Mouse (Mus musculus): Measurements from ENCODE around the gene E2f2. TPM values are rescaled to one million over a fixed set of nuclear protein-coding genes. Genes with fewer than 3 reads are reported as not detected.

The E2f2 gene
- polyA plus RNA-seq, 1 experiment from 2014 or later = 2.1 TPM

GRCm38 (mm10) chr4:136238669-136239068 lies 66.5 kb downstream of the E2f2 start:
- Histone ChIP-seq H3K4me1 (no peaks in the 10 kb centered on the region), H3K9me3 (replicated peaks) (no peaks in the 10 kb centered on the region), H3K27me3 (replicated peaks) (peaks cover 17% of the 10 kb centered on the region), H3K4me3 (replicated peaks) (no peak overlapping the region), H3K9ac (replicated peaks) (no peak overlapping the region), H3K27ac (replicated peaks) (no peak overlapping the region), H3K36me3 (no peaks in the 10 kb centered on the region), H3K4me2 (no peak overlapping the region)
- WGBS = 27% methylated on average over 13 of the region's 13 CpGs
- no peak for ATAC-seq (ENCODE audit: low FRiP score)

DNA sequence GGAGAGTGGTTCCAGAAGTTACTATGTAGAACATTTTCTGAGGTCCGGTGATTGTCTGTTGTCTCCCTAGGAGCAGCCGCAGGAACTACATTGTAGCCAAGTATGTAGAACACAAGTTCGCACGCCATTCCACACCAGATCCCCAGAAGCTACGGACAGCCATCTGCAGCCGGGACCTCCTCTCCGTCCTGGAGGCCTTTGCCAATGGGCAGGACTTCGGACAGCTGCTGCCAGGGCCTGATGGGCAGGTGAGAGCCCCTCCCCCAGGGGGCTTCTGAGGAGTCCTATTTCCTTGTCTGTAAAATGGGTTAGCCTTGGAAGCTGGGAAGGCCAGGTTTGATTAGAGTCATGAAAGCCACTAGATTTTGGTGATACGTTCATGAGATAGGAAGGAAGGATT lies 66.9 kb downstream of the E2f2 start:
- no peak for ATAC-seq (ENCODE audit: low FRiP score)
- peaks cover 17% of the 10 kb centered on the region for H3K27me3 ChIP-seq (replicated peaks)
- H3K9ac ChIP-seq (replicated peaks) = no peak overlapping the region
- no peak overlapping the region for H3K27ac ChIP-seq (replicated peaks)
- no peak overlapping the region for H3K4me3 ChIP-seq (replicated peaks)
- whole genome bisulfite sequencing = 67% methylated on average over 9 of the region's 9 CpGs
- no peaks in the 10 kb centered on the region for H3K9me3 ChIP-seq (replicated peaks)
- H3K36me3 ChIP-seq = no peaks in the 10 kb centered on the region
- no peaks in the 10 kb centered on the region for H3K4me1 ChIP-seq
- no peak overlapping the region for H3K4me2 ChIP-seq

GRCm38 (mm10) chr4:136239622-136240021 lies 67.4 kb downstream of the E2f2 start:
- no peaks in the 10 kb centered on the region for H3K9me3 ChIP-seq (replicated peaks)
- no peak overlapping the region for H3K9ac ChIP-seq (replicated peaks)
- H3K4me1 ChIP-seq = no peaks in the 10 kb centered on the region
- H3K27me3 ChIP-seq (replicated peaks) = peaks cover 19% of the 10 kb centered on the region
- WGBS = 13% methylated on average over 8 of the region's 8 CpGs
- no peak for ATAC-seq (ENCODE audit: low FRiP score)
- no peaks in the 10 kb centered on the region for H3K36me3 ChIP-seq
- no peak overlapping the region for H3K27ac ChIP-seq (replicated peaks)
- no peak overlapping the region for H3K4me3 ChIP-seq (replicated peaks)
- H3K4me2 ChIP-seq = no peak overlapping the region

DNA sequence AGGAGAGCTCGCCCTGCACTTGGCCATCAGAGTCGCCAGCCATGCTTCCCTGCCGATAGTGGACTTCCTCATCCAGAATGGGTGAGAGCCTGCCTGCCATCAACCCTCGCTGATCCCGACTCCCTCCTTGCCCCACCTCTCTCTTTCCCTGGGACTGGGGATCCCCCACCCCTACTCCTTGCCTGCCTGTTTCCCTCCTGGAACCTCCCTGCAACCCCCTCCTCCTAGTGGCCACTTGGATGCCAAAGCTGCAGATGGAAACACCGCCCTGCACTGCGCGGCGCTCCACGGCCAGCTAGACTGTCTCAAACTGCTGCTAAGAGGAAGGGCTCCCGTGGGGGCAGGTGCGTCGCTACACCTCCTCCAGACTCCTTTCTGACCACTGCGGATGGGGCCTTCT lies 67.9 kb downstream of the E2f2 start:
- H3K27ac ChIP-seq (replicated peaks) = no peak overlapping the region
- no peaks in the 10 kb centered on the region for H3K36me3 ChIP-seq
- no peak overlapping the region for H3K9ac ChIP-seq (replicated peaks)
- ATAC-seq (ENCODE audit: low FRiP score) = no peak
- no peak overlapping the region for H3K4me2 ChIP-seq
- H3K4me3 ChIP-seq (replicated peaks) = no peak overlapping the region
- H3K4me1 ChIP-seq = no peaks in the 10 kb centered on the region
- no peaks in the 10 kb centered on the region for H3K9me3 ChIP-seq (replicated peaks)
- WGBS = 73% methylated on average over 14 of the region's 14 CpGs
- peaks cover 23% of the 10 kb centered on the region for H3K27me3 ChIP-seq (replicated peaks)

- Histone ChIP-seq H3K27ac (replicated peaks) (no peak overlapping the region), H3K9me3 (replicated peaks) (no peaks in the 10 kb centered on the region), H3K4me2 (no peak overlapping the region), H3K27me3 (replicated peaks) (peaks cover 32% of the 10 kb centered on the region), H3K9ac (replicated peaks) (no peak overlapping the region), H3K36me3 (no peaks in the 10 kb centered on the region), H3K4me1 (peaks cover under 1% of the 10 kb centered on the region; the same call in 1 of the 2 replicates), H3K4me3 (replicated peaks) (no peak overlapping the region)
- ATAC-seq (ENCODE audit: low FRiP score) = no peak
- 43% methylated on average over 8 of the region's 8 CpGs for WGBS
Observed at GRCm38 (mm10) chr4:136240955-136241354, 68.8 kb downstream of the E2f2 start.

- Histone ChIP-seq H3K27ac (replicated peaks) (no peak overlapping the region), H3K9ac (replicated peaks) (no peak overlapping the region), H3K27me3 (replicated peaks) (peaks cover 43% of the 10 kb centered on the region), H3K9me3 (replicated peaks) (no peaks in the 10 kb centered on the region), H3K4me3 (replicated peaks) (no peak overlapping the region), H3K4me2 (no peak overlapping the region), H3K4me1 (peaks cover 13% of the 10 kb centered on the region), H3K36me3 (no peaks in the 10 kb centered on the region)
- ATAC-seq (ENCODE audit: low FRiP score) = no peak
- 47% methylated on average over 8 of the region's 8 CpGs for WGBS
Observed at GRCm38 (mm10) chr4:136242065-136242703, 70.0 kb downstream of the E2f2 start.

DNA sequence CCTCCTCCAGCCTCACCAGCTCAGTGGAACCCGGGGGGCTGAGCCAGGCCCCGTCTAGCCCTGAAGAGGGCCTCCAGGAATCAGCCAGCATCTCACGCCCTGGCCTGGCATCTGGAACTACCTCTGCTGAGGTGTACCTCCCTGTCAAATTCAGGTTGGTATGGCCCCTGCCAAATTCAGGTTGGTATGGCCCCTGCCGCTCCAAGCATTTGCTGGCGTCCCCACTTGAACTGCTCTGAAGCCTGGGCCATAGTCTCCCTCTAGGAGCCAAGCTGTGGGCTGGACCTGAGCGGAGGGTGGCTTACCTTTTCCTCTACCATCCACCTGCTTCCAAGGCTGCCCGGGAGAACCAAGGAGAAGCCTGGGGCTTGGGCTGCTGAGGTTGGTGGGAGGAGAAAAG lies 70.5 kb downstream of the E2f2 start:
- WGBS = 87% methylated on average over 7 of the region's 7 CpGs
- no peak overlapping the region for H3K9ac ChIP-seq (replicated peaks)
- H3K27me3 ChIP-seq (replicated peaks) = peaks cover 49% of the 10 kb centered on the region
- H3K9me3 ChIP-seq (replicated peaks) = no peaks in the 10 kb centered on the region
- no peak overlapping the region for H3K27ac ChIP-seq (replicated peaks)
- no peak overlapping the region for H3K4me3 ChIP-seq (replicated peaks)
- H3K4me2 ChIP-seq = no peak overlapping the region
- H3K36me3 ChIP-seq = no peaks in the 10 kb centered on the region
- peaks cover 19% of the 10 kb centered on the region for H3K4me1 ChIP-seq
- no peak for ATAC-seq (ENCODE audit: low FRiP score)

DNA sequence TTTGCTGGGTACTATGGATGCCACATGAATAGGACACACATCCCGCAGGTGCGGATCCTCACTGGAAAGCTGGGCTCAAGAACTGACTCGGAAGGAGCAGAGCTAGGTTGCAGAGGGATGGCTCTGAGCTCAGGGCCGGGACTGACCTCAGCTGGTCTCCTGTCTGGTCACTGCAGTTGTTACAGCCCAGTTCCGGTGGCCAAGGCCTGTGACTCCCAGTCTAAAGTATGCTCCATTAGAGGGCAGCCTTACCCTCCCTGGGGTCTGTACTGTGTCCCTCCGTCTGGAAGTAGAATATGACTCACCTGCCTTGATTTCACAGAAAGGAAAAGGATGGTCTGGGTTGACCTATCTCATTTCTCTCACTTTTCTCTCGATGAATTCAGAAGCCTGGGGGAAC lies 72.0 kb downstream of the E2f2 start:
- H3K27ac ChIP-seq (replicated peaks) = no peak overlapping the region
- WGBS = 75% methylated on average over 7 of the region's 7 CpGs
- no peak for ATAC-seq (ENCODE audit: low FRiP score)

More for the DNA sequence above, 72.0 kb downstream of the E2f2 start:
- Histone ChIP-seq H3K36me3 (no peaks in the 10 kb centered on the region), H3K27me3 (replicated peaks) (peaks cover 50% of the 10 kb centered on the region), H3K4me1 (peaks cover 34% of the 10 kb centered on the region), H3K9ac (replicated peaks) (no peak overlapping the region), H3K9me3 (replicated peaks) (no peaks in the 10 kb centered on the region), H3K4me2 (no peak overlapping the region), H3K4me3 (replicated peaks) (no peak overlapping the region)

Other genes with a start within 250 kb of the E2f2 start
- 68.2 and 68.9 TPM in 2 replicates for gene Hmgcl, start 225.9 kb upstream of the E2f2 start, polyA plus RNA-seq (2015; fragmentation: Nextera tagmentation; extraction: Ambion mirVana)
- 47.7 and 53.5 TPM in 2 replicates for gene Gale, start 208.7 kb upstream of the E2f2 start, polyA plus RNA-seq (2015; fragmentation: Nextera tagmentation; extraction: Ambion mirVana)
- gene Lypla2, start 199.8 kb upstream of the E2f2 start, polyA plus RNA-seq (2015; fragmentation: Nextera tagmentation; extraction: Ambion mirVana) = 200 and 211 TPM in 2 replicates
- 71.9 and 94.0 TPM in 2 replicates for gene Pithd1, start 185.1 kb upstream of the E2f2 start, polyA plus RNA-seq (2015; fragmentation: Nextera tagmentation; extraction: Ambion mirVana)
- gene Eloa, start 150.6 kb upstream of the E2f2 start, polyA plus RNA-seq (2015; fragmentation: Nextera tagmentation; extraction: Ambion mirVana) = 23.3 and 28.7 TPM in 2 replicates
- gene Rpl11, start 119.0 kb upstream of the E2f2 start, polyA plus RNA-seq (2015; fragmentation: Nextera tagmentation; extraction: Ambion mirVana) = 281 and 320 TPM in 2 replicates
- 227 TPM in 2 replicates for gene Id3, start 28.9 kb upstream of the E2f2 start, polyA plus RNA-seq (2015; fragmentation: Nextera tagmentation; extraction: Ambion mirVana)
- gene Asap3, start 34.0 kb downstream of the E2f2 start, polyA plus RNA-seq (2015; fragmentation: Nextera tagmentation; extraction: Ambion mirVana) = 6.6 and 6.7 TPM in 2 replicates
- gene Tcea3, start 75.3 kb downstream of the E2f2 start, polyA plus RNA-seq (2015; fragmentation: Nextera tagmentation; extraction: Ambion mirVana) = 2.2 and 2.5 TPM in 2 replicates
- 34.7 and 37.5 TPM in 2 replicates for gene Zfp46, start 112.3 kb downstream of the E2f2 start, polyA plus RNA-seq (2015; fragmentation: Nextera tagmentation; extraction: Ambion mirVana)
- 182 and 188 TPM in 2 replicates for gene Hnrnpr, start 138.5 kb downstream of the E2f2 start, polyA plus RNA-seq (2015; fragmentation: Nextera tagmentation; extraction: Ambion mirVana)